Mouse (Mus musculus) spleen, embryonic (tissue): Measurements from ENCODE around the gene Hddc3.

Source experiments
- CTCF ChIA-PET: fragments of 350-600 bp; sonication (Branson Sonifier 250); formaldehyde crosslinking; loops from one replicate; lab custom pipeline; 2022; lab: Charles Lee

Hddc3 gene

DNA sequence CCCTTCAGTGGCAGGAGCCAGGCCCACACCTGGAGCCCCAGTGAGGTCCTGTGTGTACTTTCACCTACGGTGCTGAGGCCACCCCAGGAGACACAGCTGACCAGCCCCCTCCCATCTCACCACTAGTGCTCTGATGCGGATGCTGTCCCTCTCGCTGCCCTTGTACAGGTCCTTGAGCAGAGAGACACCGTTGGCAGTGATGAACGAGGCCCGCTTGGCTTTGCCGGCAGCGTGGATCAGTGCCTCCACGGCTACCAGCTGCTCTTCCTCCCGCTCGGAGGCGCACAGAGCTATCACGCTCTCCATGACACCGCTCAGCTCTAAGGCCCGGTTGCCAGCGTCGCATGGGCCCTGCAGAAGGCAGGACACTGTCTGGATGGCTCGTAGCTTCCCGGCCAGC, 11.5 kb upstream of the Hddc3 start:
- CTCF ChIA-PET, result no interaction called here

DNA sequence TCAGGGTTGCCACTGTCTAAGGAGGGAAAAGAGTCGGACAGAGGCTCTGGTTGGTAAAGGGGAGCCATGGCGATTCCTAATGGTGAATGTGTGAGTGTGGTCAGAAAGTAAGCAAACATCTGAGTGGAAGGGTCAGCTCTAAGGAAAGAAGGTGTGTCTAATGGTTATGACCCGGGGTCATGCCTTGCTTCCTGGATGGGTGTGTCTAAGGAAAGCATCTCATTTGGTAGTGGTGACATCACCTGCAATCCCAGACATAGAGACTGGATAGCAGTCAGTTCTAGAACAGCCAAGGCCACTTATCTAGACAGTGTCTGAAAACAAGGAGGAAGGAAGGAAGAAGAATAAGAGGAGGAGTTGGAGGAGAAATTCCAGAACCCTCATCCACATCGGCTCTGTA, 8.1 kb upstream of the Hddc3 start:
- CTCF ChIA-PET, result no interaction called here

DNA sequence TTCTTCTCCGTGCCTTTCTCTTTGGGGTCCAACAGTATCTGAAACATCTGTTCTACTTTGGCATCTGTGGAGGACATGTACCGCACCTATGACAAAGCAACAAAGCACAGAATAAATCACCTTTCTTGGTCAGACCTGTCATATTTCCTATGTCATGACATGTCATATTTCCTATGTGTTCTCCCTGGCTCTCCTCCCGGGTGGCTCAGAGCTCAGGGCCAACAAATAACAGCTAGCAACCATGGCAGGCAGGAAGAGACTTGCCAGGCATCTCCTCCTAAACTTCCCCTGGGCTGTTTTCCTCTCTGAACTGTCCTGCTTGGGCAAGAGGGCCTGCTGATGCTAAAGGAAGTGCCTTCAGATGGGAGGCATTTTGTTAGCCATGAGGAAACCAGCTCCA, 6.0 kb upstream of the Hddc3 start:
- CTCF ChIA-PET, result no interaction called here

DNA sequence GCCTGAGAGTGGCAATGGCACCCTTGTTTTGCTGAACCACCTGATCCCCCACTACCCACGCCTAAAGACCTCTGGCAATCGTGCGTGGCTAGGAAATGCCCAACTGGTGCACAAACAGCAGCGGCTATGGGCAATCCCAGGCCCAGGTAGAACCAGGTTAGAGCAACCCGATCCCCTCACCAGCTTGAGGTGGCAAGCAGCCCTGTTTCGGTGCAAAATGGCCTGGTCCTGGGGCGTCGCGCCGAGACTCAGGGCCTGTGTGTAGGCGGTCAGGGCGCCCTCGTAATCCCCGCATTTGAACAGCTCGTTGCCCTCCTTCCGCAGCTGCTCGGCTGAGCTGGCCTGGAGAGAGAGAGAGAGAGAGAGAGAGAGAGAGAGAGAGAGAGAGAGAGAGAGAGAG, 3.5 kb upstream of the Hddc3 start:
- CTCF ChIA-PET, result interaction anchor here (0.6 to 0.8 kb wide), 4 partner anchors 47 to 199 kb away, joined by 3 to 10 read pairs (median 4); no protein-coding TSS in a partner anchor

DNA sequence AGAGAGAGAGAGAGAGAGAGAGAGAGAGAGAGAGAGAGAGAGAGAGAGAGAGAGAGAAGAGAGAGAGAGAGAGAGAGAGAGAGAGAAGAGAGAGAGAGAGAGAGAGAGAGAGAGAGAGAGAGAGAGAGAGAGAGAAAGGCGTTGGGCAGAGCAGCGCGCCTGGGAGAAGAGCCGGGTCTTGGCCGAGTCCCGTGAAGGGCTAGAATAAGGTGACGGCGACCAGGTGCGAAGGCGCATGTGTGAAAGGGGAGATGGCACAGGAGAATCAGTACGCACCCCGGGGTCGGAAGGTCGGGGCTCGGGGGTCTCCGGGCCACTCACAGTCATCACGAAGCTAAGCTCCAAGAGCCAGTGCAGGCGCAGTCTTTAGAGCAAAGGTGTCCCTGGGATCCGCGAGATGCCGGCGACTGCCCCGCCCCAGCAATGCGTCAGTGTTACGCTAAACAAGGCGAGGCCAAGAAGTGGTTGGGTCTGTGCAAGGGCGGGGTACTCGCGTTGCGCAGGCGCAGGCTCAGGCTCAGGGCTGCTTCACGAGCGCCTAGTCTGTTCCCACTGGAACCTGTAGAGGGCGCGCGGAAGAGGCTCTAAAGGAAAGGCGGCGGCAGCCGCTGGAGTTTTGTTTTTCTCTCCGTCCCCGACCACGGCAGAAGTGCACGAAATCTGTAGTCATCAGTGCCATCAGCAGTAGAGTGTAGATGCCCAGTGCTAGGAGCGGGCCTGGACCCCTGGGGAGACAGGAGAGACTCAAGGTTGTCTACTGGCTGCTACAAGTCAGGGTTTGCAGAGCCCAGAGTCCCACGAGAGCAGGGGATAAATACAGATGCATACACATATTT, 2.9 kb upstream of the Hddc3 start:
- CTCF ChIA-PET, result interaction anchor here (0.6 to 3.1 kb wide), 6 partner anchors 15 to 93 kb away, joined by 3 to 10 read pairs (median 7); no protein-coding TSS in a partner anchor

DNA sequence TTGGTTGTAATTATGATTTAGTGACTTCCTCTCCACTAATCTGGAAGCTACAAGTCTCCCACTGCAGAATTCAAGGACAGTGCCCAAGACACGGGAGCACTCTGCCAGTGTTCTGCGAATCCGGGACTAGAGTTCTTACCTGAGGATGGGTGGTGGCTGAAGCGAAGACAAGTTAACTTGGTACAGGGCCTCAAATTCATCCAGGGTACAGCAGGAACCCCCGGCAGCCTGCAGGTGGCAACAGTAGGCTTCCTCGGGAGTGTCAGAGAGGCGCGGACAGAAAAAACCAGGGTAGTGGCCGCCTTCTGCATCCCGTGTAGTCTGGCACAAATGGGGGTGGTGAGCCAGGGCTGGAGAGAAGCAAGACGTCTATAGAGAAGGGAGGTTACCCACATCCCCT, 2.1 kb upstream of the Hddc3 start, which contains the start of gene Unc45a:
TSS of gene Unc45a (minus strand) at position 213 of the 400 bp plus-strand sequence.
- CTCF ChIA-PET, result interaction anchor here (0.8 to 3.1 kb wide), 2 partner anchors 29 to 38 kb away, joined by 4 to 10 read pairs; no protein-coding TSS in a partner anchor

DNA sequence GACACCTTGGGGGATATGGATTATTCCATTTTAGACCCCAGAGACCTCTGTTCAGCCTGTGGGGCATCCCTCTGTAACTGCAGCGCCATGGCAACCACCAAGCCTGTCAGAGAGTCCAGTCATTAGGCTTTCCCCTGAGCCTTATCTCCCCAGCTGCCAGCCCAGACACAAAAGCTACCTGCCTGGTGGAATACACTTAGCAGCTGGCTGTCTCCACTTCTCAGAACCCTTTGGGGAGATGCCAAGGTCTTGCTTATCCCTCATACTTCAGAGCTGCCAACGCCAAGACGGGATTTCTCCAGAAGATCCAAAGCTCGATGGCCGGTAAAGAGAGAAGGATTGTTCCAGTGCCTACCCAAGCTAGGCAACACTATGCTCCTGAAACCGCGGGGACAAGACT, 1.1 kb upstream of the Hddc3 start:
- CTCF ChIA-PET, result interaction anchor here (0.9 to 3.1 kb wide), 2 partner anchors 27 to 37 kb away, joined by 3 to 10 read pairs; no protein-coding TSS in a partner anchor

DNA sequence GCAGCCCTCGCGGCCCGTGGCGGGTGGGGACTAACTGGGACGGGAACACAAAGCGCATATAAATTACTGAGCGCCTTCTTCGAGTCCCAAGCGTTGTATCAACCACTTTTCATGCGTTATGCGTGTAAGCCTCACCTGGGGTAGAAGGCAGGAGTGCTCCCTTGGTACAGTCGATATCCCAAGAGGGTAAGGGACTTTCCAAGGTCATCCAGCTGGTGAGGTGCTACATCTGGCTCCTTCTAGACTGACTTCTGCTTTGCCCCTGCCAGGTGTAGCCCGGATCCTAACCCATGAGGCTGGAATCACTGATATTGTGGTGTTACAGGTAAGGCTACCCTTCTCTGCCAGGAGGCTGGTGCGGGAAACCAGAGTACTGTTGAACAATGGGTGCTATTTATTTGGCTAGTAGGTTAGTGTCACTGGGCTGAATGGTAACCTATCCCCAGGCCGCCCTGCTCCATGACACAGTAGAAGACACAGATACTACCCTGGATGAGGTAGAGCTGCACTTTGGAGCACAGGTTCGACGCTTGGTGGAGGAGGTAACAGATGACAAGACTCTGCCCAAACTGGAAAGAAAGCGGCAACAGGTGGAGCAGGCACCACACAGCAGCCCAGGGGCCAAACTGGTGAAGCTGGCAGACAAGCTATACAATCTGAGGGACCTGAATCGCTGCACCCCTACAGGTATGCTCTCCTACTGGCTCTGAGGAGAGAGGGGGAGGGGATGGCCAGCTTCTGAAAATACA, 540 bp downstream of the Hddc3 start:
- CTCF ChIA-PET, result interaction anchor here (0.6 to 3.1 kb wide), 4 partner anchors 14 to 269 kb away, joined by 3 to 10 read pairs (median 4); no protein-coding TSS in a partner anchor

DNA sequence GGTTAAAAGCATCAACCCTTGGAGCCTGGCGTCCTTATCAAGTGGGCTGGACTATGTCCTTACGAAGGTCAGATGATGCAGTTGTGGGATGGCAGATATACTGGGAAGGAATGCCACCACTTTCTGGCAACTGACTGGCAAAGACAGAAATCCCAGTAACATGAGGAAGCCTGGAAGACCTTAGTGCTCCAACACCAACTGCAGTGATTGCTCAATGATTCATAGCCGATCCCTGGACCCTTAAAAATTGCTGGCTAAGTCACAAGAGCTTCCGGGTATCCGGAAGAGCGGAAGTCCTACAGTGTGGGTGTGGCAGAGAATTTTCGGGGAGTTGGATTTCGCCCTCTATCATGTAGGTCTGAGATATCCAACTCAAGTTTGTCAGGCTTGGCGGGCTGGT, 3.3 kb downstream of the Hddc3 start:
- CTCF ChIA-PET, result no interaction called here

DNA sequence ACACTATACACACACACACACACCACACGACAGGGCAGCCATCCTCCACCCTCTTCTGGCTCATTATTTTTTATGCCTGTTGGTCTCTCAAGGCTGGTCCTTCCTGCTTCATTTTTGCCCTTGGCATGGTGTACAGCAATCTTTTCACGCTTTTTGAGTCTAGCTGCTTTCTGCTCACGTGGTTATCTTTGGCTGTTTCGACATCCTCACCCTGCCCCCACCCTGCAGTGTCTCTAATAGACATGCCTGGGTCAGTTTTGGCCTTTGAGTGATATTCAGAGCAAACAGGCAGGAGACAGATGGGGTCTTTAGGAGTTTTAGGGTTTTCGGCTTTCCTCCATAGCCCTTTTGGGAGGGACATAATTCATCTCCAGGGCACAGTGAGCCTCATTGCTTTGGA, 3.9 kb downstream of the Hddc3 start:
- CTCF ChIA-PET, result no interaction called here

DNA sequence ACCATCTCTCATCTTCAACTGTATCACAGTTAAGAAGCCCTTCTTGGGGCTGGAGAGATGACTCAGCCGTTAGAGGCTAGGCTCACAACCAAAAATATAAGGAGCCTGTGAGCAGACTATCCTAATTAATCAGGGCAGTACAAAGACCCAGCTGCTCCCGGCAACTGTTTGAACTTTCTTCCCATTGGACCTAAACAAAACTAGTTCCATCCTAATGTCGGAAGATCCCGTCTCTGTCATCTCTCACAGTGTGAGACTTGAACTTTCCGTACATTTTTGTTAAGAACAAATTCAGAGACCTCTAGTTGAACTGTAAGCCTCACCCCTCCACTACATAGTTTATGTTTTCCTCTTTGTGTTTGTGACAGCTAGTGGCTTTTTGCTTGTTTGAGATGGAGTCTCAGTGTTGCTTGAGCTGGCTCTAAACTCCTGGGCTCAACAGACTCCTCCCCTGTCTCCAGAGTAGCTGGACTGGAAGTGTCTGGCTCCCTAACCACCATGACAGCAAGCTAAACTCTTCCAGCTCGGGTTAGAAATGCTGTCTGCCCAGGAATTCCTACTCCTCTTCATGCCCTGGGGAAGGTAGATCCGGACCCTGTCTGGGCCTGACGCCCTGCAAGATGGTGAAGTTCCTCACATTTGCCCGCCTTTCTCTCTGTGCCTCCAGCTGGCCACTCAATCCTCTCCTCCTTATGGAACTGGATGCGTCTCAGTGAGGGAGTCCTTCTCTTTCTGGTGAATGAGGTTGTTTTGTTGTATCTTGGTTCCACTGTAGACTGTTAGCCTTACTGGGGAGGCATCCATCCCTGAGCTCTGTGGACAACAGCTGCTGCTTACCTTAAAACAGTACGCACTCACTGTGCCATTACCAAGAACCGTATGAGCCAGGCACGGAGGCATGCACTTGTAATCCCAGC, 5.0 kb downstream of the Hddc3 start:
- CTCF ChIA-PET, result no interaction called here

DNA sequence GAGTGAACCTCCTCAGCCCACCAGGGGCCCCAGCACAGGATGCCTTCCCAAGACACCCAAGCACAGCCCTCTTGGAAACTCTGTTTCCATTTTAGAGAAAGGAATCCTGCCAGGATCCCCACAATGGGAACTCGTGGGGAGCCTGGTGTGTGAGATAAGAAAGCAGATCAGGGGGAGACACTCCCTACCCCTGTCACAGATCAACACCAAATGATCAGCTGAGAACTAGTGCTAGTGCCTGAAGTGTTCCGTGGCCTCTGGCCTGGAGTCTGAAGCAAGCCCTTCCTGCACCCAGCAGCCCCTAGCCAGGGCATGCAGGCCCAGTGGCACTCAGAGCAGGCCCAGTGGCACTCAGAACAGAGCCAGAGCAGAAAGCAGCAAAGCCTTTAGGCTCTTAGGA, 7.9 kb downstream of the Hddc3 start:
- CTCF ChIA-PET, result no interaction called here

DNA sequence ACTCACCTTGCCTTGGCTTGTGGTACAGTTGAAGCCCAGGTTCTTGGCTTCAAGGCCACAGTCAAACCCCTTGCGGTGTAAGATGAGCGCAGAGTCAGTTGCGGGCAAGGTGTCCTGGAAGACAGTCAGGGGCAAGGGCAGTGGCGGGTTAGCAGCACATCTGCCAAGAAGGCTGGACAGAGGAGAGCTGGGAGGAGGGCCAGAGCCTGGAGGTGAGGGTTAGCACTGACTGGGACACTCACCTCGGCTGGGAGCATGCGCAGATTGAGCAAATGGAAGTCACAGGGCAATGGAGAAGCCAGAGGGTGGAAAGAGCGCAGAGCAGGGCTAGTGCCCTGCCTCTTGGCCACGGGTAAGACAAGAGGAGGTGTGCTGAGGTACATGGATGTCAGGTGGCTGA, 10.0 kb downstream of the Hddc3 start:
- CTCF ChIA-PET, result no interaction called here

DNA sequence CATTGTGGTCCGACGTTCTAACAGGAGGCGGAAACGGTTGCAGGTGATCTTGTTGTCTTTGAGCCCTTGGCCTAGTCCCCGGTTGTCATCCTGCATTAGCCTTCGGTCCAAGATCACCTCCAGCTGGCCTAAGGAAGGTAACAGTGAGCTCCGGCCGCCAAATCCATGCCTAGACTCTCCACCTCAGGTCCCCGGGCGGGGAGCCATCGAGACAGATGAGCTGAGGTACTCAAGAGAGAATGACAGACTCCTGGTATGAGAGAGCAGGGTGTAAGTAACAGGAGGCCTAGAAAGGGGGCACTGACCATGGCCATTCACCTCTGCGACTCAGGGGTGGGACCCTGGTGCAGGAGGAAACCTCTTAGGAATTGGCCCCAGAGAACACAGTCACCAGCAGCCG, 13.4 kb downstream of the Hddc3 start:
- CTCF ChIA-PET, result no interaction called here

DNA sequence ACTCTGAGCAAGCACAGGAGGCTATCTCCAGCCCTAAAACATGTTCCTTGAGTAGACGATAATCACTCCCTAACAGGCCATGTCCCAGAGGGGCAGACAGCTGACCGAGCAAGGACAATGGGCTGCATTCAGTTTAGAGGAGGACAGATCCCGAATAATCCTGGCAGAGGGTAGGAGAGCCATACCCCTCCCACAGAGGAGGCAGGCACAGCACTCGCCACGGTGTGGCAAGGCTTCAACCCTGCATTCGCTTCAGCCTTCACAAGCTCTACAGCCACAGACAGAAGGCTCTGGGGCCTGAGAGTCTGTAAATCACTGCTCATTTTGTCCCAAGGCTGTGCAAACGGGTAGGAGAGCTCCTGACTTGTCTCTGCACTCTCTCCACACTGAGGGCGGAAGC, 14.3 kb downstream of the Hddc3 start:
- CTCF ChIA-PET, result no interaction called here

DNA sequence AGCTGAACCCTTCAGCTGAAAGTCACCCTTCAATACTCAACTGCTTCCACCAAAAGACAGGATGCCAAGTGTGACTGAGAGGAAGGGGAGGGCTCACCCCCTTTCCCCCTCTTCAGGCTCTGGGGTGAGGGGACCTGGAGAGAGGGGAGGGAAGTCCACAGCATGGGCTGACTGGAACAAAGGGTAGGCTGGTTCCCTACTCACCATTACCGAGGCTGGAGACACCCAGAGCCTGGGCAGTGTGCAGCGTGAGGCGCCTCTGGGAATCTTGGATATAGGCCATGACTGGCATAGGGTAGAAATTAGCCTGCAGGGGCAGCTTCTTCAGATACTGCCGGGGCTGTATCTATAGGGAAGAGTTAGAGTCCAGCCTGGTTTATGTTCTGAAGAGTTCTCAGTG, 15.1 kb downstream of the Hddc3 start:
- CTCF ChIA-PET, result no interaction called here

DNA sequence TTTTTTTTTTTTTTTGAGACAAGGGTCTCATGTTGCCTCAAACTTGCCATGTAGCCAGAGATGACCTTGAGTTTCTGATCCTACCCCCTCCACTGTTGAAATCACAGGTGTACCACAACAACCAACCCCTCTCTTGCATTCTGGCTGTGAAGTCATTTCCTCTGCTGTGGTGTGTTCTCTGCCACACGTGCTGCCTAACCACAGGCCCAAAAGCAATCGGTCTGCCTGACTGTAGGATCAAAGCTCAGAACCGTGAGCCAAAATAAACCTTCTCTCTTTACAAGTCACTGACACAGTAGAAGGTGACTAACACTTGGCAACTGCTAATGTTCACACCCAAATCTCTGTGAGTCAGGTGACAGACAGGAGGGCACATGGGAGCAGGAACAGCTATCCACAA, 17.5 kb downstream of the Hddc3 start:
- CTCF ChIA-PET, result no interaction called here

DNA sequence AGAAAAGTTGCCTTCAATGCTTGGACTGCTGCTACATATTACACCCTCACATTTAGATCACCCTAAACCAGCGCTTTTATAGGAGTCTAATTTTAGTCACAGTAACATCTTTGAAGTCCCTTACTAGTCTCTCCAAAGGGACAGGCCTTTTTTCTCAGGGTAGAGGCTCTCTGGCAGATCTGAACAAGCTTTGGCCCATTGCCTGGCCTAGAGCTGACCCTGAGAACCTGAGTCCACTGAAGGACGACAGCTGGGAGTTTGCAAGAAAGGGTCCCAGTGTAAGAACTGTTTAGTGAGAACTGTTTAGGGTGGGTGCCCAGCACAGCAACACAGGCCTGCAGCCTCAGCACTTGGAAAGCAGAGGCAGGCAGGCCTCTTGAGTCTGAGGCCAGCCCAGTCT, 22.9 kb downstream of the Hddc3 start:
- CTCF ChIA-PET, result no interaction called here

DNA sequence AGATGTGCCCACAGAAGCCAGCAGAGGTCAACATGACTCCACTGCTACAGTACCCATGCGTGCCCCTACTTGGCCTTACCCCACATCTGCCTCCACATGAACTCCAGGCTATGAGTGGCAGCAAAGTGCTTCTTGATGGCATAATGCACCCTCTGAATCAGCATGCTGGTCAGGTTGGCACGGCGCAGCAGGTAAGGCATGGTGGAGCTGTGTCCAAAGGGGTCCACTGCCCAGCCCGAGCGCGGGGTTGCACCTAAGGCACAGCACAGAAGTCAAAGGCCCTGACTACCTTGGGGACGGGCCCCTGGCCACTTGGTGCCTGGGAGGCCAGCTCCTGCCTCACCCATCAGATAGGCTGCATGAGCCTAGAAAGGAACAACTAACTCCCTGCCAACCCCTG, 24.3 kb downstream of the Hddc3 start:
- CTCF ChIA-PET, result no interaction called here

DNA sequence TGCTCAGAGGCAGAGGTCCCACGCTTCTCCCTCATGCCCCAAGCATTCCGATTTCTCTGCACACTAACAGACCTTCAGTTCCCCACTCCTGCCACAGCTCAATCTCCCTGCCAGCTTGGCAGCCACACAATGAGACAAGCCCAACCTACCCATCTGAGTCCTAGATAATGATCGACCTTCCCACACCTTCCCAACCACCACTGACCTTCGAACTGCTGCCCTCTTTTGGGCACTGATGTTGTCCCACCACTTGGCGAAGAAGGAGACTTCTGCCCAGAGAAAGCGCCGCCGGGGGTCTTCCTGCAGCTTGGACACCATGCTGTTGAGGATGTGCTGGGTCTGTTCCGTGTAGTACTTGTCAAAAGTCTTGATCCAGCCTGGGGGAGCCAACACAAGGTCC, 25.1 kb downstream of the Hddc3 start:
- CTCF ChIA-PET, result no interaction called here
